Mouse (Mus musculus) lung, postnatal 0 days (tissue): ENCODE measurements at regions not wholly inside any gene's neighbourhood (a gene's known extent, or its start where the extent isn't known, plus 50 kb on each side); places are given as distances from the start of the nearest gene placed in this dataset.

Source experiments
- CTCF ChIP-seq: IDR thresholded peaks from 2 replicates; pipeline ENCODE4 v1.5.1; 2016; ENCODE audit warnings: antibody characterized with exemption, mild to moderate bottlenecking
- EP300 ChIP-seq: IDR thresholded peaks from 2 replicates; pipeline ENCODE4 v1.6.1; 2016; ENCODE audit warnings: antibody characterized with exemption, mild to moderate bottlenecking, control low read depth

DNA sequence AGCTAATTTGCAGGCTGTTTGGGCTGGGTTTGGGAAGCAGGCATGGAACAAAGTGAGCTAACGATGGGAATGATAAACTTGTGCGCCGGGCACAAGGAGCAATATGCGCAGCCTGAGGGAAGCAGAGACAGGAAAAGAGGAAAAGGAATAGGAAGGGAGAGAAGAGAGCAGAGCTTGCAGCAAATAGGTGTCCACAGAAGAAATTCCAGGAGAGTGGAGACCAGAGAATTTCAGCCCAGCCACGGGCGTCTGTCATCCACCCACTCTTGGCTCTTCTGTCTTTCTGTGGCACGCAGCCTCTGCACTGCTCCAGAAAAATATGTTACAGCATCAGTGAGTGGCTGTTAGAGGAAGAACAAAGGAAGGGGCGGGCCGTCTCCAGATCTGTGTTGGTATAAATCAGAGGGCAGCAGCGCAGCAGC, 88.2 kb downstream of the Dyrk2 start:
- TF ChIP-seq CTCF (no peak), EP300 (no peak)
